Mouse (Mus musculus) heart, postnatal 0 days (tissue): ENCODE results near the gene Kcna7. TPM values are rescaled to one million over a fixed set of nuclear protein-coding genes. Genes with fewer than 3 reads are reported as not detected.

ENCODE experiments used
- ATAC-seq: fragments of 200-750 bp; cut with Nextera tagmentation; 2 replicates; pipeline ENCODE4 v1.8.0; 2017; ENCODE audit warnings: low read depth, moderate number of reproducible peaks, moderate library complexity; ENCODE audit not compliant: insufficient read depth
- DNase-seq: peaks from one replicate; pipeline ENCODE4 v3.0.0-alpha.2; 2016; ENCODE audit warnings: low spot score
- H3K27ac ChIP-seq: fragments of 300-500 bp; sonication (generic); 2 replicates; pipeline ENCODE4 v1.5.1; 2014; ENCODE audit warnings: low read depth, mild to moderate bottlenecking
- H3K27me3 ChIP-seq: fragments of 300-500 bp; sonication (generic); 2 replicates; pipeline ENCODE4 v1.6.1; 2014; ENCODE audit warnings: low read length, mixed read lengths; ENCODE audit not compliant: control insufficient read depth, insufficient read depth
- H3K36me3 ChIP-seq: fragments of 300-500 bp; sonication (generic); replicated peaks from 2 replicates; pipeline ENCODE4 v1.6.1; 2014; ENCODE audit warnings: low read length, mixed read lengths; ENCODE audit not compliant: control insufficient read depth, insufficient read depth
- H3K4me1 ChIP-seq: fragments of 300-500 bp; sonication (generic); 2 replicates; pipeline ENCODE4 v1.6.1; 2014; ENCODE audit warnings: antibody characterized with exemption; ENCODE audit not compliant: control insufficient read depth, insufficient read depth
- H3K4me2 ChIP-seq: fragments of 300-500 bp; sonication (generic); 2 replicates; pipeline ENCODE4 v1.6.1; 2014; ENCODE audit warnings: low read depth, mild to moderate bottlenecking, low read length, moderate library complexity
- H3K4me3 ChIP-seq: fragments of 300-500 bp; sonication (generic); 2 replicates; pipeline ENCODE4 v1.5.1; 2014; ENCODE audit warnings: low read depth, low read length
- H3K9ac ChIP-seq: fragments of 300-500 bp; sonication (generic); replicated peaks from 2 replicates; pipeline ENCODE4 v1.6.1; 2014; ENCODE audit warnings: low read depth, low read length, mixed read lengths
- H3K9me3 ChIP-seq: fragments of 300-500 bp; sonication (generic); replicated peaks from 2 replicates; pipeline ENCODE4 v1.6.1; 2016; ENCODE audit warnings: low read length; ENCODE audit not compliant: control insufficient read depth
- CTCF ChIP-seq: IDR thresholded peaks from 2 replicates; pipeline ENCODE4 v1.5.1; 2016; ENCODE audit warnings: antibody characterized with exemption, control low read depth, low read depth
- EP300 ChIP-seq: IDR thresholded peaks from 2 replicates; pipeline ENCODE4 v1.6.1; 2016; ENCODE audit warnings: antibody characterized with exemption, low read depth
- WGBS: fragments of 180-500 bp; shearing (Covaris S2); extraction: QIAGEN DNeasy Blood & Tissue Kit; methylation state at CpG from one replicate; pipeline ENCODE4 v1.1.7; 2014; 5-methylcytosine and 5-hydroxymethylcytosine counted together
- polyA plus RNA-seq: library from polyadenylated mRNA; unstranded; fragments of >200 nt; fragmentation: Nextera tagmentation; extraction: Ambion mirVana; gene quantifications from 2 replicates; pipeline ENCODE4 v1.2.1, GENCODE M21; 2015
- total RNA-seq: library from RNA; depleted of rRNA; stranded (reverse); fragments of >200 nt; gene quantifications from 2 replicates; pipeline ENCODE4 v1.2.3, GENCODE M21; 2014; ENCODE audit warnings: low replicate concordance

Kcna7 gene
- total and polyA plus RNA-seq, 2 experiments from 2014 or later, result 0.42 to 1.4 TPM

- no peaks in the 10 kb centered on the region for H3K9me3 ChIP-seq
- WGBS, result 87% methylated on average over 15 of the region's 15 CpGs
- TF ChIP-seq CTCF, result no peak
- TF ChIP-seq EP300, result no peak
- H3K4me2 ChIP-seq, result no peak overlapping the region
- peaks cover 8% of the 10 kb centered on the region; the same call in 1 of the 2 replicates for H3K36me3 ChIP-seq
- H3K4me1 ChIP-seq, result peaks cover 27% of the 10 kb centered on the region
- no peak overlapping the region for H3K27ac ChIP-seq
- peaks cover 52% of the 10 kb centered on the region for H3K27me3 ChIP-seq
- DNase-seq (no peak), ATAC-seq (no peak)
- H3K9ac ChIP-seq, result no peak overlapping the region
- no peak overlapping the region for H3K4me3 ChIP-seq
Observed at GRCm38 (mm10) chr7:45368178-45368577, 37.3 kb upstream of the Kcna7 start.

- Histone ChIP-seq H3K4me1 (peaks cover 27% of the 10 kb centered on the region), H3K36me3 (peaks cover 18% of the 10 kb centered on the region), H3K9ac (no peak overlapping the region), H3K27ac (no peak overlapping the region), H3K4me2 (0 out of 2 replicates have a peak overlapping the region, but pooled peaks have one; percentile 88), H3K9me3 (no peaks in the 10 kb centered on the region), H3K27me3 (peaks cover 42% of the 10 kb centered on the region), H3K4me3 (no peak overlapping the region)
- TF ChIP-seq CTCF, result no peak
- TF ChIP-seq EP300, result no peak
- 77% methylated on average over 16 of the region's 16 CpGs for WGBS
- DNase-seq (no peak), ATAC-seq (no peak)
Observed at GRCm38 (mm10) chr7:45369022-45369745, 36.3 kb upstream of the Kcna7 start.

- ATAC-seq, result no peak
Observed at GRCm38 (mm10) chr7:45369836-45370474, 35.5 kb upstream of the Kcna7 start.

GRCm38 (mm10) chr7:45370475-45371311 is 34.8 kb upstream of the Kcna7 start, which contains the start of gene Lin7b:
Gene Lin7b, minus strand, starts transcription at chr7:45370583.
- Histone ChIP-seq H3K9ac (0 out of 2 replicates have a peak within 1 kb of the TSS, but pooled peaks have one; percentile 2), H3K27me3 (peaks cover 27% of the 10 kb centered on the region), H3K4me1 (peaks cover 27% of the 10 kb centered on the region), H3K27ac (no peak within 1 kb of the TSS), H3K4me2 (peak within 1 kb of the TSS; percentile 88), H3K9me3 (no peaks in the 10 kb centered on the region), H3K36me3 (peaks cover 29% of the 10 kb centered on the region), H3K4me3 (peak within 1 kb of the TSS; percentile 51)
- WGBS, result 8% methylated on average over 28 of the region's 28 CpGs
- TF ChIP-seq EP300, result no peak
- TF ChIP-seq CTCF, result no peak
- ATAC-seq (peak; percentile 62), DNase-seq (peak; percentile 63)

More at GRCm38 (mm10) chr7:45369836-45370474, 35.5 kb upstream of the Kcna7 start:
- H3K27me3 ChIP-seq, result peaks cover 35% of the 10 kb centered on the region
- peaks cover 24% of the 10 kb centered on the region for H3K36me3 ChIP-seq
- peak overlapping the region; percentile 51 for H3K4me3 ChIP-seq
- no peak overlapping the region for H3K27ac ChIP-seq
- no peak for TF ChIP-seq EP300
- TF ChIP-seq CTCF, result no peak
- H3K4me2 ChIP-seq, result peak overlapping the region; percentile 88
- H3K4me1 ChIP-seq, result peaks cover 27% of the 10 kb centered on the region
- DNase-seq, result peak; percentile 11
- no peaks in the 10 kb centered on the region for H3K9me3 ChIP-seq
- 0 out of 2 replicates have a peak overlapping the region, but pooled peaks have one; percentile 2 for H3K9ac ChIP-seq
- 7% methylated on average over 52 of the region's 52 CpGs for WGBS

- H3K27me3 ChIP-seq, result peaks cover 18% of the 10 kb centered on the region
- ATAC-seq (no peak), DNase-seq (no peak)
- WGBS, result 75% methylated on average over 5 of the region's 5 CpGs
- H3K27ac ChIP-seq, result no peak overlapping the region
- H3K9ac ChIP-seq, result no peak overlapping the region
- H3K36me3 ChIP-seq, result peaks cover 46% of the 10 kb centered on the region
- no peak overlapping the region for H3K4me2 ChIP-seq
- H3K4me1 ChIP-seq, result peaks cover 18% of the 10 kb centered on the region
- H3K9me3 ChIP-seq, result no peaks in the 10 kb centered on the region
- no peak overlapping the region for H3K4me3 ChIP-seq
- TF ChIP-seq CTCF (no peak), EP300 (no peak)
Observed at GRCm38 (mm10) chr7:45372371-45372770, 33.1 kb upstream of the Kcna7 start.
